Mouse (Mus musculus) thymus, postnatal 10 days (tissue): ENCODE results near the gene Smoc2.

Experiments used
- DNase-seq, 2 experiments: peaks; one replicate each; pipeline ENCODE4 v3.0.0; 2021; ENCODE audit warnings: low spot score in 2 of 2

Gene Smoc2

DNA sequence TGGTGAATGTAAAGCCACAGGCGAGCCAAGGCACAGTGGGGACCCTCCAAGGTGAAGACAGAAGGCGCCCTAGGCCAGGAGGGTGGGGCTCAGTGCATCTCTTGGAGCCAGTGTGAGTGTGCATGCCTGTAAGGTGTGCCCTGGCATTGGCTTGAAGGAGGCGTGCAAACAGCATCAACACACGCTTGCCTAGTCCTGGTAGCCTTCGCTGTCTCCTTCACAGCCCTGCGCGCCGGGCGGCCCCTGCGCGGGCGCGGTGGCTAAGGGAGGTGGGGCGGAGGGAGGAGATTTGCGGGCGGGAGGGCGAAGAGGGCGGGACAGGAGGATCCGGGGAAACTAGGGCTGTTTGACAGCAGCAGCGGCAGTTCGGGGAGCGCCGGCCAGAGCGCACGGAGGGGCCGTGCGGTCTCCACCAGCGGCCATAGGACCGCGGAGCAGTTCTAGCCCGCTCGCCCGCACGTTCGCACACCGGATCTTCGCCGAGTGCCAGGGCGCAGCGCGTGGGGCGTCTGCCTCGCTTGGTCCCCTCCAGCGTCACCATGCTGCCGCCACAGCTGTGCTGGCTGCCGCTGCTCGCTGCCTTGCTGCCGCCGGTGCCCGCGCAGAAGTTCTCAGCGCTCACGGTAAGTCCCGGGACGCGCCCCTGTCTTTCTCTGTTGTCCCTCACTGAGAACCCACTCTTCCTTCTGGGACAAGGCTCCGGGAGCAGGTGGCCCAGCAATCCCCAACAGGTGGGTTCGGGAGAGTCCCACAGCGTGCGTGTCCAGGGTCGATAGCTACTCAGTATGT lies at the start of gene Smoc2:
TSS of gene Smoc2 (plus strand) at position 330 of the 789 bp plus-strand sequence.
- no peak for DNase-seq

DNA sequence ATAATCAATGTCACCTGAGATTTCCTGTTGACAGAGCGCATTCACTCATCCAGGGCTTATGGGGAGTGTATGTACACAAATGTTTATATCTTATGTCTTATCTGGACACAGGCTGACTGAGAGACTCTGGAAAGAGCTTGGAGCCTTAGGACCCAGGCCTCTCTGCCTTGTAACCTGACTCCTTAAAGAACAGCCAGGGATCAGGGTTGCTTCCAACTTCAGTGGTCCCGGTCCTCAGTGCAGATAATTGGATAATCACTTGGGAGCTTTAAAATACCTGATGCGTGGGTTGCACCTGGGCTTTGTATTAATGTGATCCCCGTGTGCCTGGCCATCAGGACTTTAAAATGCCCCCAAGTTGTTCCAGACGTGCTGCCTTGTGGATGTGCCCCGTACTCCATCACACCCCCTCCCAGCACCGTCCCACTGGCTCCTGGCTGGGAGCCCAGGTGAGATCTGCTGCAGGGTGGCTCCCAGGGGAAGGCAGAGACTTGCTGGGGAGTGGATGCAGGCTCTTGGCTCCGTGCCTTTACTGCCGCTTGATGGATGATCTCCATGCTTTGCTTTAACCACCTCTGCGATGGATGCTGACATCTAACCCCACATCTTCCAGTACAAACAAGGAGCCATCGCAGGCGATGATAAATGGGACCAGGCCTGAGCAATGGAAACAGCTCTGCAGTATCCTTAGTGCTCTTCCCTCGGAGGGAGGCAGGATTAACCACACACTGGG lies 48.4 kb upstream of the Smoc2 start:
- no peak for DNase-seq

DNA sequence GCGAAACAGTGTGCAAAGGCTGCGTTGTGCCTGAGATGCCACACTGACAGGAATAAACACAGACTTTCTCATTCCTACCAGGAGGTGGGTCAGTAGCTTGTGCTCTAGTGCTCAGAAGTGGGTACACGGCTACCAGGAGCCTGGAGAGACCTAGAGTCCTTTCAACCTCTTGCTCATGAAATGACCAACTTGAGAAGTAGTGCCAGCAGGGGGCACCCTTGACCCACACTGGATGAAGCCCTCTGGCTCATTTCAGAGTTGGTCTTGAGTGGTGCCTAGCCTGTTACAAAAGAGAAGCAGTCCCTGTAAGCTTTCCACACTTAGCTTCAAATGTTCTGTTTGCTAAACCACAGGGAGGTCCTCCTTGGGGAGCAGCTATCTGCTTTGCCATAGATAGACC lies 46.7 kb upstream of the Smoc2 start:
- peak in 1 of 2 experiments; percentile 44 for DNase-seq

DNA sequence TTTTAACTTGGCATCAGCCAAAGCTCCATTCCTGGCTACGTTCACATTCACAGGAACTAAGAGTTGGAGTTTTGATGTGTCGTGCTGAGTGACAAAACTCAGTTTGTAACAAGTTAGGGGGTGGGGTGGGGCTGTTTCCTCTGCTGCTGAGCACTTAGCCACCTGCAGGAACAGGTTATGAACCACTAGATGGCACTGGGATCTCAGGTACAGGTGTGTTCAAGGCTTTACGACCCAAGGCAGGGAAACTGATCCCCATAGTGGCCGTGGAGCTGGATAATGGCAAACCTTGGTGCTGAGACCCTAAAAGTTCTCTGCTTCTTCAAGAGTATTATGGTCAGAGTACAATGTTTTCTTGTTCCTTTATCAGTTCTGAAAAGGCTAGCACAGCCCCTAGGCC lies 45.6 kb upstream of the Smoc2 start:
- no peak for DNase-seq

DNA sequence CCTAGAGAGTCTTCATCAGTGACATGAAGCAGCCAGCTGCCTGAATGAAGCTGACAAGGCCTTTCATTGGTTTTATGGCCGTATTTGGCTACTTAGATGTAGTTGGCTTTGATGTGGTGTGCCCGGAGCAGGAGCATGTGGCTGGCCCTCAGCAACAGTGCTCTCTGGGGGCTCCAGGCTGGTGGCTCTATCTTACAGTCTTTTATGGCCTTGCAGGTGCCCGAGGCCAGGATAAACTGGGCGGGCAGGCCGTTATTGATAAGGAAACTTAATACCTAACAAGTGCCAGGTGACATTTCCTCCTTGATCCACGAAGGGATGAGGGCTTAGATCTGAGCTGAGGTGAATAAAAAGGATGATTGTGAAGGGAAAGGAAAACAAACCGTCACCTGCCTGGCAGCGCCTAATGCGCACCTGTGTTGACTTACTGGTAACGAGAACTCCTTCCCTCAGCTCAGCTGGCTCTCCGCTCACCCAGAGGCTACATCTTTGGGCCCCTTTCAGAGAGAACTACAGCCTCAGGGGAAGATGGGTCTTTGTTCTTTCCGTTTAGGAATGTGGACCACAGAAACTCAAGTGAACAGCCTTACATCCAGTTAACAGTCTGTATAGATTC lies 44.4 kb upstream of the Smoc2 start:
- DNase-seq: no peak

DNA sequence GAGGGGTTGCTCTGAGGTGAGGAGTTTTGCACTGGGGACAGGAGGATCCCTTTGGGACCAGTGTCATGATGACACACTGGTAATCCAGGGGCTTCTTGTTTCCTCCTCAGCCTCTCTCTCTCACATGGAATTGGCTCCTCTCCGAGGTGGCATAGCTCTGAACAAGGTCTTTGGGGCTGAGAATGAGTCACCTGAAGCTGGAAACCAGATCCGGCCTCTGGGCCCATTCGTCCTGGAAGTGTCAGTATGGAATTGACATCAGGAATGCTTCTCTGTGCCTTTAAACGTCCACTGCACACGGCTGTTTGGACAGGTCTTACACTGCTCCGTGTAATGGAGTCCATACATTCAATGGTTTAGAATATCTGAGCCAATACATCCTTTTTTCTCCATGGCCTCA lies 42.2 kb upstream of the Smoc2 start:
- no peak for DNase-seq

DNA sequence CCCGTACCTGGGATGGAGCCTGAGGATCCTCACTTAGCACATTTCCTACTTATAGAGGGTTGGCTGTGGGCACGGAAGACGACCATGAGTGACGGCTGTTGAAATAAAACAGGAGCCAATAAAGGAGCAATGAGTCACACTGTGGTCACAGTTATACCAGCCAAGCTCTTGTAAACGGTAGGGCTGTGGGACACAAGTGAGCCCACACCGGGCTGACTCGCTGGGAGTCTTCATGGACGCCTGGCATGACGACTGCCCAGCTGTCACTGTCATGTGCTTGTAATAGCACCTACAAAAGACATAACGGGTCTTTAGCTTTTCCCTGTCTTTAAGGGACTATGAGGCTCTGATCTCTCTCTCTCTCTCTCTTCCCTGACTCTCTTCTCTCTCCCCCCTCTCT lies 39.3 kb upstream of the Smoc2 start:
- no peak for DNase-seq

DNA sequence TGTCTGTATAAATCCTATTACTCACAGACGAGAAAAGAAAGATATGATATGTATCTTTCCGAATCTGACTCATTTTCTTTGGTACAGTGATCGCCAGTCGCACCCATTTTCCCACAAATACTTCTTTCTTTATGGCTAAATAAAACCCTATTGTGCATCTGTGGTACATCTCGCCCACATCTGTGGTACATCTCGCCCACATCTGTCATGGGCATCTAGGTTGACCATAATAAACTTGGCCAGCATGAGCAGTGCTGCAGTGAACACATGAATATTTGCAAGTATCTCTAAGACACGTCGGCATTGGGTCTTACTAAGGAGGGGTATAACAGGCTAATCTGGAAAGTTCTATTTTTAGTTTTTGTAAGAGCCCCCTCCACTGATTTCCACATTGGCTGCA lies 36.7 kb upstream of the Smoc2 start:
- no peak for DNase-seq

DNA sequence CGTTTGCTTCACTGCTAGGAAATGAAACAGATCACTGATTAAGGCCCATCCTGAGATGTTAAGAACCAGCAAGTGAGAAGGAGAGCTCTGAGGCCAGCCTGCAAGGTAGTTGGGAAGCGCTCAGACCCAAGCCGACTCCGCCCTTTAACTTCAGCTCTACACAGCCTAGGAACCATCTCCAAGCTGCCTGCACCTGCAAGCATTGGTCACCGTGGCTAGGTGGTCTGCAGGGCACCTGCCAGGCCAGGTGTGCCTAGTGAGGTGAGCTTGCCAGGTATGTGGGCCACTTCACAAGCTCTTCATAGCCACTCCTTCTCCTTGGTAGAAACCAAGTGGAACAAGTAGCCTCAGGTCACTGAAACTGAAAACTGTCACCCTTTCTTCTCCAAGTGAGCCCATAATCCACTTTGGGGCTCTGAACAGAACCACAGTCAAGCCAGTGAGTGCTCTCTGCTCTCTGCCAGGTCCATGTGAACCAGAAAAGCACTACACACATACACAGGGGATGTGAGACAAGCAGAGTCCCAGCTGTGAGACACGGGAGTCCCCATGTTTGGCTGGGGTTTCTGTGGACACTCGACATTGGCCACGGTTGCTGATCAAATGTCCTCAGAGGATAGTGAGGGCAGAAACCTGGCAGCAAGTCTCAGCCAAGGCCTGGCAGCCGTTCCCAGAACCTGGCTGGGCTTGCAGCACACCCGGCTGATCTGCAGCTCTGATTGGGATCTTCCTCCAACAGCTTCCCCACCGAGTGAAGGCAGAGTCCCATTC lies 34.9 kb upstream of the Smoc2 start:
- no peak for DNase-seq

DNA sequence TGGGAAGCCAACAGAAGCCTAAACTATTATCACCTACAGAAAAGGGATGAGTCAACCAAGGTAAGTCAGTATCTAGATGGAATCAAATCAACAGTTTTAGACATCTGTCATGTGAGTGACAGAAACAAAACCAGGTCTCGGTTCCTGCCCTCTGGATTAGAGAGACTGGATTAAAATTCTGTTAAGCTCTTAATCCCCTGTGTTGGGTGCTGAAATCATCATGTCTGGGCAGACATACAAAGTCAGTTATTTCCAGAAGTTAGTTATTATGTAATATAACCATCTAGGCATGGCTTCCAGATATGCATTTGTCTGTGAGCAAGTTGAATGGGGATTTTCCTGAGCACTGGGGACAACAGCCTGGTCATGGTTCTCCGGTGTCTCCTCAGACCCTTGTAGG lies 33.0 kb upstream of the Smoc2 start:
- DNase-seq: no peak

DNA sequence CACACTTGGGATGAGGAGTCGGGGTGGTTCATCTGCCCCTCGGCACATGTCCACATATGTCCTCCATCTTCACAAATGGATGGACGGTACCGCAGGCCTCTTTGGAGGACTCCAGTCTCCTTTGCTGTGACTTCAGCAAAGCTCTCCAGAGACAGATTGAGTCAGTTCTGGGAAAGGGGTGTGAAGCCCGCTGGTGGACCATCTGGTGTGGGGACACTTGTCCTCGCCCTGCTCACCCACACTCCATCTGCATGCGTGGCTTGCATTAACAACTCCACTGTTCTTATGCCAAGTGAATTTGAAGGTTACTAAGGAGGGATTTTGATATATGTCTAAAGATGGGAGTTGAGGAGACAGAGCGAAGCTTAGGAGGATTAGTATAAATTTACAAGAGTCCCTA lies 31.4 kb upstream of the Smoc2 start:
- DNase-seq: no peak

DNA sequence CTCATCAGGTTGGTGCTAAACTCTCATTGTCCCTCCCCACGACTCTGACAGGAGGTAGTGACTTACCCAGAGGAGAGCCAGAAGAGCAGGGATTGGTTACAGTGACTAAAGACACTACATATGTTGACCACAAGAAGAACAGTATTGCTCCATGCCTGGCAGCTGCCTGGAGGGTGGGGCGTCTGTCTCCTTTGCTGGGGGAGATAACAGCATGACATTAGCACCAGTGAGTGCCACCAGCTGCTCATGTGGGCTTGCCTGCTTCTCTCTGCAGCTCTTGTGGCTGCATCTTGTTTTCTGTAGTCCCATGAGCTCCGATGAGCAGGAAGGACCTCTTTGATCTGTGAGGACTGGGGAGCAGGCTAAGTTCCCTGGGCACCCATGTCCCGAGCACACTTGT lies 29.7 kb upstream of the Smoc2 start:
- DNase-seq: no peak

DNA sequence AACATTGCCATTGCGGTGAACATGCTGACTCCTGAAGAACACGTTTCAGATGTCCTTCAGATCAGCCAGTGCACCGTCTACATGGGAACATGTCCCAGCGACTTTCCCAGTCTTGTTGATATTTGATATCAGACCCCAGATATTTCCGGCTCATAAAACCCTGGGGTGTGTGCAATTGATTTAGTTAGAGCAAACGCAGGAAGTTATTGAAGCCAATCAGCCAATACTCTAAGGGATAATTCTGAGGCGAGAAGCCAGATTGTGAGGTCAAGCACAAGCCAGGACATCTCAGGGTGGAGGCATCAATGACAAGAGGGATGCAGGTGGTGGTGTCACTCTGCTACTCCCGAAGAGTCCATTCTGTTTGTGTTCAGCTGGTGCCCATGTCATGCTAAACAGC lies 28.9 kb upstream of the Smoc2 start:
- no peak for DNase-seq

DNA sequence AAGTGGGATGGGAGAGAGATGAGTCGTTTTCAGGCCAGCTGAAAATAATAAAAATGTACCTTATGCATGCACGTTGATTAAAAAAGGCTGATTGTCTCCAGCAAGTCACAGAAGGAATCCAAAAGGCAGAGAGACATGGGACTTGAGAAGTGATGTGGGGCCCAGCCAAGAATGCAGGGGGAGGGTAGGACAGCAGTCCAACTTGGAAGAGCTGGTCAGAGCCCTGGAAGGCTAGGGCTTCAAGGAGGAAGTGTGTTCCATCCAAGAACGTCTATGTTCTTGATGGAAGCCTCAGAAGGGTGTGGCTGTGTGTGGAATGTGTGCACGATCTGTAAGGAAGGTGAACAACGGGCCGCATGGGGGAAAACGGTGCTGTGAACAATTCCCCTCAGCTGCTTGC lies 26.9 kb upstream of the Smoc2 start:
- DNase-seq: no peak

DNA sequence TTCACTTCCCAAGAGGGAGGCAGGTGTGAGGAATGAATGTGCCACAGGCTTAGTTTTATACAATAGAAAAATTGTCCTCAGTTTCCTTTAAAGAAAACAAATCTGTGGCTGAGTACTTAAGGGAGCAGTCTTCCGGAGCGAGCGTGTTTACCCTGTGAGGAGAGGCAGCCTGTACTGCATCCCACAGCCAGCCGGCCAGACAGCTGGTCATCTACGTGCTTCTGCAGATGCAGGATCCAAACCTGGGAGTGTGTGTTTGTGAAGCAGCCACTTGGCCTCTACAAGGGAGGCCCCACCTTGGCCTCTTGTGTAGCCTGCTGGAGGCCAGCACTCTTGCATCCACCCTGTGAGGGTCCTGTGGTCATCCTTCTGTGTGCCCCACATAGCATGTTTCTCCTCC lies 24.7 kb upstream of the Smoc2 start:
- no peak for DNase-seq

DNA sequence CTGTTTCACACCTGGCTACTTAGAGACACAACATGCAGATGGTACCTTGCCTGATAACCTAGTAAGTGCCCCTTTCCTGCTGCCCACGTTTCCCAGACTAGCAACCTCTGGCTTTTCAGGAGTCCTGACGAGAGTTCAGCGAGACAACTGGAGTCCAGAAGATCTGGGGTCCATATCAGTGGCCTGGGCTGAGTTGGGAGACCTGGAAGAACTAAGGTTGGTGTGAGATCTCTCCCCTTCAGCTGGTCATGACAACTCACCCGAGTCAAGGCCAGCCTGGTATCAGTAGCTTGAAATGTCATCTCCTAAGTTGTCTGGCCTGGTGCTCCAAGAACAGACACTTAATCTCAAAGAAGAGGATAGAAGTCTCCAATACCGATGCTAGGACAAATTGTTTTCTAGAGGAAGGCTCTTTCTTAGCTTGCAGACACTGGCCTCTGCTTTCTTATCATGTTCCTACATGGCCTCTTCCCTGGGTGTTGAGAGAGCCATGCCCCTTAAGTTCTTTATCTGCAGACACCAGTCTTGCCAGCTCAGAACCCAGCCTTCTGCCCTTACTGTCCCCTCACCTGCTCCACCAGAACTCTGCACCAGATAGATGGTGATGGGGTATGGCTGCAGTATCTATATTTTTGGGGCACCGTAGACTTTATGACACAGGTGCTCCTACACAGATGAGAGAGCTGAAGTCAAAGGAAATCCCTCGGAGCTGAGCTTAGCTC lies 21.3 kb upstream of the Smoc2 start:
- DNase-seq: no peak

DNA sequence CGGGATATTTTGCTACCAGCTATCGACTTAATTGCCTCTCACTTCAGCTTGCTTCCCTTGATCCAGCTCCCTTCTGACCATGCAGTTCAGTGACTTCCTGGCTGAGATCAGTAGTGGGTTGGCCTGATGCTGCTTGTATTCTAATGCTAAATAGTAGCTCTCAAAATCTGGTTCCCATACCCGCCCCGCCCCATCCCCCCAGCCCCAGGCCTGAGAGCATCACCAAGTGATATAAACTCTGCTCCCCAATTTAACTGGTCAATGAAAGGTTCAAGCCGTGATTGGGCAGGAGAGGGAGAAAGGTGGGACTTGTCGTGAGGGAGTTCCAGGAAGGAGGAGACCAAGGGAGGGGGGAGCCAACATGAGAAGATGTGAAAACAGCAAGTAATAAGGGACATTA lies 20.4 kb upstream of the Smoc2 start:
- DNase-seq: no peak

DNA sequence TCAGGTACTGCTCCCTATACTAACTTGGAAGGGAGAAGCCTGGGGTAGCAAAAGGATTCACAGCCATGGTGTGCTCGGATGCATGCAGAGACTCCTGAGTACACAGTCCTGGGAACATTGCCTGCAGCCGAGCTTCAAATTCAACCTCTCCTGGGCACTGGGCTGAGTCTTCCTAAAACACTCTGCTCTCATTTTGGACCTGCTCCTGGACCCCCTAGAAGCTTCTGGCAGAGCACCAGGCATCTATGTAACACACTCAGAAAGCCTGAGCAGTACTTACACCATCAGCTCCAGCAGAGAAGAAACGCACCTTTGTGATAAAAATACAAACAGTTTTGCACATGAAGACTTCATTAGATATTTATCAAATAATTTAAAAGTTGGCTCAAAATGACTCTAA lies 18.3 kb upstream of the Smoc2 start:
- DNase-seq: no peak

DNA sequence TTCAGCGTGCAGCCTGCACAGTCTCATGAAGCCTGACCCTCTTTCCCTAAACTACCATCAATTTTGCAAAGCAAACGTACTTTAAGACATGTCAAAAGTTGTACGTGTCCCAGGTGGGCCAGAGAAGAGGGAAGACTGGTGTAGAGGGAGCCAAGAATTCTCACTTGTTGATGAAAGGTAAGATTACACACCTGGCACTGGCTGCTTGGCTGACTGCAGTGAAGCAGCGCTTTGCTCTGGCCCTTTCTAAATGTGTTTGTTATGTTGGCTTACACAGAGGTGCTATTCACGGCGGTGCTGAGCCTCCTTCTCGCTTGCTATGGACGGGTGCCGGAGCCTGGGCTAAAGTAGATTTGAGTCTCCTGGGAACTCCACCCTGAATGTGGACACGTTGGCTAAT lies 17.1 kb upstream of the Smoc2 start:
- no peak for DNase-seq

DNA sequence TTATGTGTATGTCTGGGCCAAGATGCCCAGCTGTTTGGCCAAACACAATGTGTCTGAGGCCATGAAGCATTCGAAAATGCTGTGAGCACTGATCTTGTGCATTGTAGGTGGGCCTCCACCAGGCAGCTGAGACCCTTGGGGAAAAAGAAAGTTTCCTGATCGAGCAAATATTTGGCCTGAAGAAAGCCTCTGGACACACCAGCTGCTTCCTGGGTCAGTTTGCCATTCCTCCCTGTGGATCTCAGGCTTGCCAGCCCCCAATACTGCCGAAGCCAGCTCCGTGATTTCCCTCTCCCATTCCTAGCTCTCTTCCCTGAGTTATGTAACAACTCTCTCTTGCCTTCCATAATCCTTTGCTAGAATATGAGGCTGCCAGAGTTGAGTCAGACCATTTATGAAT lies 11.3 kb upstream of the Smoc2 start:
- no peak for DNase-seq

DNA sequence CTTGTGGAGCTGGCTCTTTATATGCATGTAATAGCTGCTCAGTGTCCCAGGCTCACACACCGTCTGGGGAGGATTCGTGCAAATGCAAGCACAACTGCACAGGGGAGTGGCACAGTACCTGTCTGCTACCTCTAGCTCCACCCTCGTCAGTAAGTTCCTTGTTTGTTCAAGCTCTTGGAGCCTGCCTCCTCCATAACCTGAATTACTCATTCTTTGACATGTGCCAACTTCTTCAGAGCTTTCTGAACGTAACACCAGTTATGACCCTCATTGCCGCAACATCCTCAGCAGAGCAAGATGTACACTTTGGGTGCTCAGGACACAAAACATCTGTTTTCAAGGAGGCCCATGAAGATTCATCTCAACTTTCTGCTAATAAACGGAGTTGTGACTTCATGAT lies 5.9 kb upstream of the Smoc2 start:
- DNase-seq: no peak

DNA sequence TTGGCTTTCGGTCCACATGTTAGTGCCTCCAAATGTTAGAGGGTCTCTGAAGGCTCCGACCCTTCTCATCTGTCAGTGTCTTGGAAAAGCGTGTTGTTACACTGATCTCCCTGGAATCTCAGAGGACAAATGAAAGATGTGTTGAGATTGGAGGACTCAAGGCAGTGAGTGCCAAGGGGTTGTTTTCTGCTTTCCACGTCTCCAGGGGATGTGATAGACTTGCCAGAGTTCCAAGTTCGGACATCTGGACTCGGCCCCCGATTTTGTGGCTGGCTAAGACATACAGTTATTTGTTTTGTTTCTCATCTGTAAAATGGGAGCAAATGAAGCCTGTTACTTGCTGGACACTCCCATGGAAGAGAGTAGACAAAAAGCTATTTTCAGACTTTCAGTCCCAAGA lies 2.0 kb upstream of the Smoc2 start:
- DNase-seq: no peak
